Mouse (Mus musculus) limb, embryonic 13.5 days (tissue): ENCODE results near the gene Hs2st1. TPM values are rescaled to one million over a fixed set of nuclear protein-coding genes. Genes with fewer than 3 reads are reported as not detected.

Experiments
- ATAC-seq: fragments of 200-750 bp; cut with Nextera tagmentation; 2 replicates; pipeline ENCODE4 v1.8.0; 2017; ENCODE audit warnings: low read depth, moderate number of reproducible peaks, moderate TSS enrichment; ENCODE audit not compliant: low FRiP score
- H3K27ac ChIP-seq: fragments of 300-500 bp; sonication (generic); 2 replicates; pipeline ENCODE4 v1.5.1; 2015; ENCODE audit warnings: inconsistent platforms, mild to moderate bottlenecking, moderate library complexity
- H3K27me3 ChIP-seq: fragments of 300-500 bp; sonication (generic); 2 replicates; pipeline ENCODE4 v1.6.1; 2015; ENCODE audit warnings: mild to moderate bottlenecking, inconsistent platforms
- H3K36me3 ChIP-seq: fragments of 300-500 bp; sonication (generic); 2 replicates; pipeline ENCODE4 v1.6.1; 2015; ENCODE audit warnings: inconsistent platforms, mild to moderate bottlenecking, moderate library complexity
- H3K4me1 ChIP-seq: fragments of 300-500 bp; sonication (generic); 2 replicates; pipeline ENCODE4 v1.6.1; 2015; ENCODE audit warnings: inconsistent platforms
- H3K4me2 ChIP-seq: fragments of 300-500 bp; sonication (generic); replicated peaks from 2 replicates; pipeline ENCODE4 v1.6.1; 2015; ENCODE audit warnings: inconsistent platforms, mild to moderate bottlenecking, moderate library complexity
- H3K4me3 ChIP-seq: fragments of 300-500 bp; sonication (generic); 2 replicates; pipeline ENCODE4 v1.5.1; 2015; ENCODE audit warnings: moderate library complexity, mild to moderate bottlenecking, inconsistent platforms
- H3K9ac ChIP-seq: fragments of 300-500 bp; sonication (generic); 2 replicates; pipeline ENCODE4 v1.6.1; 2015; ENCODE audit warnings: mild to moderate bottlenecking, inconsistent platforms
- H3K9me3 ChIP-seq: fragments of 300-500 bp; sonication (generic); 2 replicates; pipeline ENCODE4 v1.6.1; 2016; ENCODE audit warnings: inconsistent platforms
- WGBS: fragments of 180-500 bp; shearing (Covaris S2); methylation state at CpG from one replicate; pipeline ENCODE4 v1.1.7; 2015; 5-methylcytosine and 5-hydroxymethylcytosine counted together
- polyA plus RNA-seq: library from polyadenylated mRNA; unstranded; fragments of >200 nt; fragmentation: Nextera tagmentation; extraction: Ambion mirVana; gene quantifications from 2 replicates; pipeline ENCODE4 v1.2.1, GENCODE M21; 2015

The Hs2st1 gene
- polyA plus RNA-seq, 1 experiment from 2014 or later: 16.0 TPM

DNA sequence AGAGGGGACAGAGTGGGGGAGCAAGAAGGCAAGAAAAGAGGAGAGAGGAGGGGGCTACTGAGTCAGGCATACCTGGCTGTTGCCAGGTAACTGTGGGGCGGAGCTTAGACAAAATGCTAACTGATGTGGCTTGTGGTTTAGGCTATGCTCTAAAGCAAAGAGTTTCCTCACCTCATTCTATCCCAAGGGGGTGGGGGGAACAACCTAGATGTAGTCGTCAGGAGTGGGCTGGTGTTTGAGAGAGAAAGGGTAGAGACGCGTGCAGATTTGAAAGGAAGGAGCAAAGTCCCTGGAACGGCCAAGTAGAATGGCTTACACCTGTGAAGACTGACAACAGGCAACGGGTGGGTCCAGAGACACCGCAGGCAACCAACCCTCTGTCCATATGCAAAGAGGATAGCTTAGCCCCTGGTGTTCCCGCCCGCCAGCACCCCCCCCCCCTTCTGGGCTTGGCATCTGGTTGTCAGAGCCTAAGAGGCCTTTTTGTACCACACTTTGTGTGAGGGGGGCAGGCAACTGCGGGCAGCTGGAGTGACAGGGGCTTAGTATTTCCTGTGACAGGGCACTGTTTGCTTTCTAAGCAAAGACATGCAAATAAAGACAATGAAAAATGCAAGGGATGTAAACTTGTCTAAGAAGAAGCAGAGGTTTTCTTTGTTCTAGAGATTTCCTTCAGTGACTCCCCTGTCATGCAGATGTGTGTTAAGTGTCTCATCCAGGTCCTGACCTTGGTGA is 157.3 kb downstream of the Hs2st1 start:
- 4% methylated on average over 10 of the region's 10 CpGs for WGBS
- Histone ChIP-seq H3K36me3 (no peaks in the 10 kb centered on the region), H3K9me3 (no peaks in the 10 kb centered on the region), H3K4me2 (peak overlapping the region; percentile 35), H3K27ac (no peak overlapping the region), H3K4me1 (peaks cover 18% of the 10 kb centered on the region), H3K9ac (0 out of 2 replicates have a peak overlapping the region, but pooled peaks have one; percentile 19), H3K27me3 (peaks cover 3% of the 10 kb centered on the region; the same call in 1 of the 2 replicates), H3K4me3 (no peak overlapping the region)
- peak; percentile 35; the same call in 1 of the 2 replicates for ATAC-seq

DNA sequence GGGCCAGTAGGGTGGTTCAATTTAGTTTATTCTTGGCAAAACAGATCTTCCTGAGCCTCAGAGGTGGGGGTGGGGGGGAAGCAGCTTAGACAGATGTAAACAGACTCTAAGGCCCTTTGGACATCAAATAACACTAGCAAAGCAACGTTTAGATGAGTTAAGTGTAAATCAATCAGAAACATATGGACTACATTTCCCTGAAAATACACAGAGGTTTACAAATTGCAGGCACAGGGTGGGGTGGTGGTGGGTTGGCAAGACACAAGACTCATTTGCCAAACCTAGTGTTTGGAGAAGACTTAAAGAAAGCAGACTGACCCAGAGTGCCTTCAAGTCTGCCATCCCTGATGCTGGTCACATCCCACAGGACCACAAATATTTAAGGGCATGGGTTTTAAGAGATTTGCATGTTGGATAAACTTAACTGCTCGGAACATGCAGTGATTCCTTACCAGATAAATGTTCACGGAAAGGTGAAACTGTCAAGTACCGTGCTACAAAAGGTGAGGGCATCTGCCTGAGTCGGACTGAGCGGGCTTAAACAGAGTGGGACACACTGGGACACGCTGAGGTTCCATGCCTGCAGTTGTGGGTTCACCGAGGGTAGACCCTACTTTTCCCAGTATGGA is 158.2 kb downstream of the Hs2st1 start:
- no peak overlapping the region; the same call in 1 of the 2 replicates for H3K4me2 ChIP-seq
- no peaks in the 10 kb centered on the region for H3K36me3 ChIP-seq

DNA sequence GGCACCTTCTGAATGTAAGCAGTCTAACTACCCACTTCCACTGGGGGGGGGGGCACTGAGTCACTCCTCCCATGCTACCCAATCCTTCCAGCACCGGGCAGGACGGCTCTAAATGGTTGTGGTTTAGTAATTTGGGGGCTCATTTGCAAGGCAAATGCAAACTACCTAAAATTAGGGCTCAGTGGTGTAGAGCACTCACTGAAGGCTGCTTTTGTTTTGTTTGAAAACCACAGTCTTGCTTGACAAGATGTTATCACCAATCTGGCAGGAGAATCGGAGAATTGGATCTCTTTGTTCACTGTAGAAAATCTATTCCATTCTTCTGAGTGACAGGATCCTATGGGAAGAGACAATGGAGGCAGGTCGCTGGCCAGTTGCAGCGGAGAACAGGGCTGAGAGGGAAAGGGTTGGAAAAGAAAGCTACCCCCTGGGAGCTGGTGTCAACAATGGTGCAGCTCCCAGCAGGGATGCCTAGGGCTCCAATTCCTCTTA is 158.9 kb downstream of the Hs2st1 start:
- 23% methylated on average over 5 of the region's 5 CpGs for WGBS
- Histone ChIP-seq H3K9me3 (no peaks in the 10 kb centered on the region), H3K36me3 (no peaks in the 10 kb centered on the region), H3K27ac (no peak overlapping the region), H3K4me3 (no peak overlapping the region), H3K4me2 (no peak overlapping the region; the same call in 1 of the 2 replicates), H3K27me3 (peaks cover 6% of the 10 kb centered on the region), H3K4me1 (peaks cover 23% of the 10 kb centered on the region), H3K9ac (no peak overlapping the region)
- no peak for ATAC-seq

More for the DNA sequence above, 158.2 kb downstream of the Hs2st1 start:
- ATAC-seq: no peak
- Histone ChIP-seq H3K4me1 (peaks cover 18% of the 10 kb centered on the region), H3K9ac (no peak overlapping the region), H3K27ac (no peak overlapping the region), H3K4me3 (no peak overlapping the region), H3K9me3 (no peaks in the 10 kb centered on the region), H3K27me3 (peaks cover 3% of the 10 kb centered on the region; the same call in 1 of the 2 replicates)
- WGBS: 16% methylated on average over 8 of the region's 8 CpGs

- ATAC-seq: no peak
- Histone ChIP-seq H3K27me3 (peaks cover 12% of the 10 kb centered on the region), H3K36me3 (no peaks in the 10 kb centered on the region)
Observed at GRCm38 (mm10) chr3:144408953-144409352, 161.0 kb downstream of the Hs2st1 start.

DNA sequence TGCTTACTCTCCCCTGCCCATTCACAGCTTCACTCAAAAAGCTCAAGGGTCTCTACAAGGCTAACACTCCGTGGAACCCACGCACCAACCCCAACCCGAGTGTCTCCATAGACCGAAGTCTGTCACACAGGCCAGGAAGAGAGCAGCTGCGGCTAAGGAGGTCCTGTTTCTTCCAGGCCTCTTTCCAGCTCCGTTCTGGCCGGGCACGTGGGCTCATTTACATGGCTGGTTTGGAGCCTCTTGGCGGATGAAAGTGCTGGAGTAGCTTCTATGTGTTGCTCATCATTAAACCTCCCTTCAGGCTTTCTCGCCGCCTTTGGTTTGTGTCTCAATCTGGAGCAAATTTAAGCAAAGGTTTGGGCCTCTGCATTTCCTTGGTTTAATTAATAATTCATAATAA is 164.7 kb downstream of the Hs2st1 start:
- Histone ChIP-seq H3K27ac (no peak overlapping the region; the same call in 1 of the 2 replicates), H3K4me2 (0 out of 2 replicates have a peak overlapping the region, but pooled peaks have one; percentile 9), H3K9me3 (no peaks in the 10 kb centered on the region), H3K36me3 (no peaks in the 10 kb centered on the region), H3K9ac (no peak overlapping the region), H3K4me1 (peaks cover 16% of the 10 kb centered on the region), H3K4me3 (no peak overlapping the region), H3K27me3 (peaks cover 31% of the 10 kb centered on the region)
- 32% methylated on average over 11 of the region's 11 CpGs for WGBS
- no peak for ATAC-seq

More at GRCm38 (mm10) chr3:144408953-144409352, 161.0 kb downstream of the Hs2st1 start:
- Histone ChIP-seq H3K27ac (no peak overlapping the region), H3K4me3 (no peak overlapping the region), H3K9ac (no peak overlapping the region), H3K4me1 (peaks cover 34% of the 10 kb centered on the region), H3K9me3 (no peaks in the 10 kb centered on the region), H3K4me2 (no peak overlapping the region)
- 98% methylated on average over 1 of the region's 1 CpGs for WGBS

DNA sequence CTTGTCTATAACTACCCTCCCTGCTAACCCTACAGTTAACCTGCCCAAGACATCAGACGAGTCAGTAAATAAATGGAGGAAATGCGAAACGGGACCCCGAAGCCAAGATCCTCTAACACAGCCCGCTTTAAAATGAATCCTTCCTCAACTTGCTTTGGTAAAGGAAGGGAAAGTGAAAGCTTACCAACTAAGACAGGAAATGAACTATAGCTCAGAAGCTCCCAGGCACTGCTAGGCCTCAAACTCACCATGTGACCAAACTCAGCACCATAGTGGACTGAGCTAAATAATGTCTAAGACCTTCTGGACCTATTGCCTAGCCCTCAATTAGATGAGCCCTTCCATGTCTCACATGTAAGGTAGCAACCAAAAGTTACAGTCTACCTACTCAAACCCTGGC is 168.7 kb downstream of the Hs2st1 start:
- no peaks in the 10 kb centered on the region for H3K36me3 ChIP-seq
- WGBS: 75% methylated on average over 5 of the region's 5 CpGs
- H3K4me3 ChIP-seq: no peak overlapping the region
- no peak overlapping the region for H3K27ac ChIP-seq
- peaks cover 7% of the 10 kb centered on the region; the same call in 1 of the 2 replicates for H3K9me3 ChIP-seq
- ATAC-seq: no peak
- peaks cover 20% of the 10 kb centered on the region for H3K4me1 ChIP-seq
- H3K9ac ChIP-seq: no peak overlapping the region
- no peak overlapping the region for H3K4me2 ChIP-seq
- peaks cover 42% of the 10 kb centered on the region for H3K27me3 ChIP-seq

DNA sequence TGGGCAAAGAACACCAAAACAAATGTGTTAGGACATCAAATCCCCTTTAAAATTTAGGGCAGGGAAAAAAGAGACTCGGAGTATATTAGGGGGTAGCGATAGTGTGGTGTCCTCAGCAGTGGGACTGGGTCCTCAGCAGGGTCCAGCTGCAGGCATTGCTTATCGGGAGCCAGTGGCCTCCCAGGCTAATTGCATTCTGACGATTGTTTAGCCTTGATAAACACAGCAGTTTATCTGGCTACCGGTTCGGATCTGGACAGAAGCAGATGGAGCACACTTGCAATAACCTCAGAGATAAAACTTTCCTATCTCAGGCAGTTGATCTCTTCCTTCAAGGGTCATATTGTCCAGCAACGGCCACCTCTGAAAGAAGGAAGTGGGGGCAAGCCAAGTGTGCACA is 169.1 kb downstream of the Hs2st1 start:
- Histone ChIP-seq H3K4me1 (peaks cover 16% of the 10 kb centered on the region), H3K9ac (no peak overlapping the region), H3K4me3 (no peak overlapping the region), H3K9me3 (peaks cover 7% of the 10 kb centered on the region; the same call in 1 of the 2 replicates), H3K36me3 (no peaks in the 10 kb centered on the region), H3K27ac (no peak overlapping the region), H3K27me3 (peaks cover 42% of the 10 kb centered on the region), H3K4me2 (no peak overlapping the region)
- ATAC-seq: no peak
- WGBS: 46% methylated on average over 7 of the region's 7 CpGs

DNA sequence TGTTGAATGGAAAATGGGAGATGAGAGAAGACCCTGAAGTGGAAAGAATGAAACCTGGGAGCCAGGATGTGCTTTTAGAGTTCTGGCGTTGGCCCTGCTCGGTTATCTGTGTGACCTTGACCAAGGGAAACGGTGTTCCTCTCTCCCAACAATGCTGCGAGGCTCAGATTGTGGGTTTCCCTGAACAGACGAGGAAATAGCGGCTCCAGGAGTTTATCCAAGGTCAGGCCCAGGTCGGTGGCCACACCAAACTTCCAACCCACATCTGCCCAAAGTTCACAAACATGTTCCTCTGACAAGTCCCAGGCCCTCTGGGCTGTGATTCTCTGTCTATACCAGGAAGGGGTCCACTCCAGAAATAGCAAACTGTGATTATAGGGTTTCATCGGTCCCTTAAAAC is 169.6 kb downstream of the Hs2st1 start:
- Histone ChIP-seq H3K27me3 (peaks cover 42% of the 10 kb centered on the region), H3K36me3 (no peaks in the 10 kb centered on the region), H3K9ac (no peak overlapping the region), H3K4me3 (no peak overlapping the region), H3K9me3 (peaks cover 7% of the 10 kb centered on the region; the same call in 1 of the 2 replicates), H3K4me1 (peaks cover 13% of the 10 kb centered on the region), H3K4me2 (no peak overlapping the region), H3K27ac (no peak overlapping the region)
- ATAC-seq: no peak
- 62% methylated on average over 8 of the region's 8 CpGs for WGBS

DNA sequence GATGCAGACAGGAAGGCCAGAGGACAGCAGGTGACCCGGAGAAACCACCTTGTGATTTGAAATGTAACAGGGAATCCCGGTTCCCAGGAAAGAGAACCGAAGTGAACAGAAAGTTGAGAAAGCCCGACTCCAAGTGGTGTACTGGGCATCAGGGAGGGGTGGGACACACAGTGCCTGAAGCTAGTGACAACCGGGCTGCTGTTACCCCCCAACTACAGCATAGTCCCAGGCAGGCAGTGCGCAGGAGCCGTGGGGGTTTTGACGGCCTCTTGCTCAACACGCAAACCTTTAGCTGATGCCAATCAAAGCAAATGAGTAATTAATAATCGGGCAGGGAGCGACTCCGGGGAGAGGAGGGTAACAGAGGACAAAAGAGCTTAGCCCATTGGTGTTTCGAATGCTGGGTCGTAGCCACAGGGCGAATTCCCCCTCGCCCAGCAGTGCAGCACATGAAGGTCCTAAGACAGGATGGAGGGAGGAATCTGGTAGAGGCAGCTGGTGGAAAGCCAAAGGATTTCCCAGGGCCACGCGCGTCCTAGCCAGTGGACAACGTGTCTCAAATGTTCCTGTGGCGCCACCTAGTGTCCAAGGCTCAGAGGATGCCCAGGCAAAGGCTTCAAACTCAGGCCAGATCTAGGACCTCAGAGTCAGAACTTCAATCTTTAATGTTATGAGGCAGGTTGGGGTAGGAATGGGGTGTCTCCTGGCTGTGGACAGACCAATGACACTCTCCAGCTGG is 170.5 kb downstream of the Hs2st1 start:
- H3K27me3 ChIP-seq: peaks cover 40% of the 10 kb centered on the region

GRCm38 (mm10) chr3:144398166-144398565 is 171.8 kb downstream of the Hs2st1 start:
- Histone ChIP-seq H3K9ac (no peak overlapping the region), H3K27ac (no peak overlapping the region), H3K4me2 (no peak overlapping the region), H3K4me3 (no peak overlapping the region), H3K27me3 (peaks cover 36% of the 10 kb centered on the region), H3K36me3 (no peaks in the 10 kb centered on the region), H3K9me3 (peaks cover 7% of the 10 kb centered on the region; the same call in 1 of the 2 replicates), H3K4me1 (peaks cover 7% of the 10 kb centered on the region)
- WGBS: 85% methylated on average over 7 of the region's 7 CpGs
- no peak for ATAC-seq

More for the DNA sequence above, 170.5 kb downstream of the Hs2st1 start:
- ATAC-seq: peak; percentile 75
- no peak overlapping the region; the same call in 1 of the 2 replicates for H3K27ac ChIP-seq
- peak overlapping the region; percentile 31 for H3K4me3 ChIP-seq
- peaks cover 7% of the 10 kb centered on the region for H3K4me1 ChIP-seq
- peak overlapping the region; percentile 58 for H3K4me2 ChIP-seq
- H3K9ac ChIP-seq: peak overlapping the region; percentile 50; the same call in 1 of the 2 replicates
- WGBS: 38% methylated on average over 21 of the region's 21 CpGs
- H3K36me3 ChIP-seq: no peaks in the 10 kb centered on the region
- peaks cover 7% of the 10 kb centered on the region; the same call in 1 of the 2 replicates for H3K9me3 ChIP-seq

- Histone ChIP-seq H3K9ac (no peak overlapping the region), H3K4me1 (peaks cover 7% of the 10 kb centered on the region), H3K27ac (no peak overlapping the region), H3K4me3 (no peak overlapping the region), H3K27me3 (peaks cover 28% of the 10 kb centered on the region), H3K4me2 (no peak overlapping the region), H3K36me3 (no peaks in the 10 kb centered on the region), H3K9me3 (peaks cover 7% of the 10 kb centered on the region; the same call in 1 of the 2 replicates)
- ATAC-seq: no peak
- 60% methylated on average over 17 of the region's 17 CpGs for WGBS
Observed at GRCm38 (mm10) chr3:144396478-144396877, 173.5 kb downstream of the Hs2st1 start.
